Mouse (Mus musculus): ENCODE results near the gene Pex11a. TPM values are rescaled to one million over a fixed set of nuclear protein-coding genes. Genes with fewer than 3 reads are reported as not detected.
A peak's percentile ranks its signal among the peaks of the same experiment; 100 is the strongest.

Gene Pex11a
- polyA plus RNA-seq, 1 experiment from 2014 or later: 9.4 TPM

DNA sequence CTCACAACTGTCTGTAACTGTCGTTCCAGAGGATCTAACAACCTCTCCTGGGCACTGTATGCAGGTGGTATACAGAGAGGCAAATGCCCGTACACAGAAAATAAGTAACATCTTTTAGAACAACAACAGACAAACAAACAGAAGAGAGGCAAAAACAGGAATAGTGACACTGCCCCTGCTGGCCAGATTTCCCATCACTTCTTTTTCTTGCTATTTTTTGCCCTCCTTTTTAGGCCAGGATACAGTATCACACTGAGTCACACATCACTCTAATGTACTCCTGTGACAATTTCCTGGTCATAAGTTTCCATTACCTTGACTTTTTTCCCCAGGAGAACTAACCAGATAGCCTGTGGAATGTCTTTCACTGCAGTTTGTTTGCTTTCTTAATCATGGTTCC is 13.4 kb upstream of the Pex11a start:
- Histone ChIP-seq H3K4me1 (ENCODE audit: control insufficient read depth in 2 of 2, insufficient read depth in 2 of 2, low read length in 2 of 2) (no peaks in the 10 kb centered on the region), H3K9ac (ENCODE audit: low read length) (no peak overlapping the region), H3K36me3 (ENCODE audit: control insufficient read depth, insufficient read depth, low read length) (no peaks in the 10 kb centered on the region), H3K4me2 (ENCODE audit: low read length) (no peak overlapping the region), H3K4me3 (ENCODE audit: control insufficient read depth in 1 of 2, insufficient read depth in 1 of 2, low read depth in 1 of 2, low read length in 2 of 2) (no peak overlapping the region), H3K27ac (replicated peaks in 1 of 2; ENCODE audit: control insufficient read depth in 1 of 2, insufficient read depth in 1 of 2, low read depth in 2 of 2, low read length in 2 of 2) (no peak overlapping the region), H3K9me3 (ENCODE audit: control insufficient read depth, low read length) (no peaks in the 10 kb centered on the region), H3K27me3 (ENCODE audit: control insufficient read depth, insufficient read depth, low read length) (no peaks in the 10 kb centered on the region)
- ATAC-seq (ENCODE audit: insufficient number of reproducible peaks, insufficient read depth, low FRiP score, low read depth): no peak
- WGBS: 42% methylated on average over 2 of the region's 2 CpGs

DNA sequence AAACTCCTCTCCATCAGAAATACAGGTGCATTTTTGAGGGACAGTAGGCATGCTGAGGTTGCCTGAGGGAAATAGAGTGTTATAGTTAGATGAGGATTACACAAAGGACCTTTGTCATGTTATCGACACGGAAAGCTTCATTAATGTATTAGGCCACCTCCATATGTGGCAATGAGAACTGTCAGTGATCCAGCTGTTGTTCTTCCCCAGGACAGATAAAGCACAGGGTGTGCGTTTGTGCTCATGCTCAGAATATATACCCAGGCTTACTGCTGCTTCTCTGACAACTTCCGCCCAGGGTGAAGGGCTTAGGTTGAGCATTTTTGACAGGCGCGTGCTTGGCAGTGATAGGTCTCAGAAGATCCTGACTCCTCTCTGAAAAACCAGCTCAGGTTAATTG is 6.6 kb upstream of the Pex11a start:
- 73% methylated on average over 6 of the region's 6 CpGs for WGBS
- no peaks in the 10 kb centered on the region for H3K4me1 ChIP-seq (ENCODE audit: control insufficient read depth in 2 of 2, insufficient read depth in 2 of 2, low read length in 2 of 2)
- no peaks in the 10 kb centered on the region for H3K27me3 ChIP-seq (ENCODE audit: control insufficient read depth, insufficient read depth, low read length)
- no peak overlapping the region for H3K9ac ChIP-seq (ENCODE audit: low read length)
- no peaks in the 10 kb centered on the region for H3K9me3 ChIP-seq (ENCODE audit: control insufficient read depth, low read length)
- H3K27ac ChIP-seq (replicated peaks in 1 of 2; ENCODE audit: control insufficient read depth in 1 of 2, insufficient read depth in 1 of 2, low read depth in 2 of 2, low read length in 2 of 2): no peak overlapping the region
- no peak overlapping the region for H3K4me2 ChIP-seq (ENCODE audit: low read length)
- ATAC-seq (ENCODE audit: insufficient number of reproducible peaks, insufficient read depth, low FRiP score, low read depth): no peak
- H3K36me3 ChIP-seq (ENCODE audit: control insufficient read depth, insufficient read depth, low read length): no peaks in the 10 kb centered on the region
- no peak overlapping the region for H3K4me3 ChIP-seq (ENCODE audit: control insufficient read depth in 1 of 2, insufficient read depth in 1 of 2, low read depth in 1 of 2, low read length in 2 of 2)

DNA sequence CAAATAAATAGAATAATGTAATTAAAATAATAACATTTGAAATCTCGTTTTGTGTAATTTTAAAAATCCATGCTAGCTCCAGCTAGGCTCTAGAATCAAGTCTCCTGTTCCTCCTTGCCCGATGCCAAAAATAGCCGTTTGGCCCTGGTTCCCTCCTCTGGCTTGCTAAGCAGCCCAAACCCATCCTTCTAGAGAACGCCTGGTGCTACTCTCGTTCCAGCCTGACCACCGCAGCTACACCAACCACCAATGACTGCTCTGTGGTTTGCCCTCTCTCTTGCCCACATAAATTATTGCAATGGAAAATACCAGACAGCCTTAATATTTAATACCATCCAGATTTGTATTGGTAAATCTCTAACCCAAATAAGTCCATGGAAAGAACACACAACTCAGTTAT is 4.7 kb upstream of the Pex11a start:
- WGBS: 63% methylated on average over 6 of the region's 6 CpGs
- no peak for ATAC-seq (ENCODE audit: insufficient number of reproducible peaks, insufficient read depth, low FRiP score, low read depth)

DNA sequence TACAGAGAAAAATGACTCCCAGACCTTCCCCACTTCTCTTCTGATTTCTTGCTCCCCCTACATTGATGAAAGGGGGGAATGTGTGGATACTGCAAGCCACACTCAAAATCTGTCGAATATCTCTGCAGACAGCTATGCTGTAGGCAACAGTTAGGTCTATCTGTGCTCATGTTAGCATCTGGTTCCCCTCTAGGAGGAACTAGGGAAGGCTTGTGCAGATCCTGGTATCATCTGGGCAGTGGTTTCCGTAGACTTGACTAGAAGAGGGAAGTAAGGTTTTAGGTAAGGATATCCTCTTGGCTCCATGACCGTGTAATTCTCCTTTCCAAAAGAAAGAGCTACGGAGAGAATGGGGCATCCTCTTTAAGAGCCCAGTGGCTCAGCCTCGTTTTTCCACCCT is 1.7 kb upstream of the Pex11a start:
- Histone ChIP-seq H3K4me1 (ENCODE audit: control insufficient read depth in 2 of 2, insufficient read depth in 2 of 2, low read length in 2 of 2) (peaks cover 0 to 3% of the 10 kb centered on the region in 2 experiments; a peak in 2 of 4 replicates), H3K4me2 (ENCODE audit: low read length) (no peak overlapping the region), H3K9me3 (ENCODE audit: control insufficient read depth, low read length) (no peaks in the 10 kb centered on the region), H3K27me3 (ENCODE audit: control insufficient read depth, insufficient read depth, low read length) (no peaks in the 10 kb centered on the region), H3K36me3 (ENCODE audit: control insufficient read depth, insufficient read depth, low read length) (no peaks in the 10 kb centered on the region), H3K27ac (replicated peaks in 1 of 2; ENCODE audit: control insufficient read depth in 1 of 2, insufficient read depth in 1 of 2, low read depth in 2 of 2, low read length in 2 of 2) (no peak overlapping the region), H3K9ac (ENCODE audit: low read length) (no peak overlapping the region), H3K4me3 (ENCODE audit: control insufficient read depth in 1 of 2, insufficient read depth in 1 of 2, low read depth in 1 of 2, low read length in 2 of 2) (no peak overlapping the region)
- WGBS: 73% methylated on average over 5 of the region's 5 CpGs
- no peak for ATAC-seq (ENCODE audit: insufficient number of reproducible peaks, insufficient read depth, low FRiP score, low read depth)

More for the DNA sequence above, 4.7 kb upstream of the Pex11a start:
- no peaks in the 10 kb centered on the region for H3K27me3 ChIP-seq (ENCODE audit: control insufficient read depth, insufficient read depth, low read length)
- no peak overlapping the region for H3K27ac ChIP-seq (replicated peaks in 1 of 2; ENCODE audit: control insufficient read depth in 1 of 2, insufficient read depth in 1 of 2, low read depth in 2 of 2, low read length in 2 of 2)
- H3K4me2 ChIP-seq (ENCODE audit: low read length): no peak overlapping the region
- no peaks in the 10 kb centered on the region for H3K9me3 ChIP-seq (ENCODE audit: control insufficient read depth, low read length)
- no peak overlapping the region for H3K9ac ChIP-seq (ENCODE audit: low read length)
- H3K4me1 ChIP-seq (ENCODE audit: control insufficient read depth in 2 of 2, insufficient read depth in 2 of 2, low read length in 2 of 2): peaks cover 0 to 3% of the 10 kb centered on the region in 2 experiments; a peak in 2 of 4 replicates
- H3K4me3 ChIP-seq (ENCODE audit: control insufficient read depth in 1 of 2, insufficient read depth in 1 of 2, low read depth in 1 of 2, low read length in 2 of 2): no peak overlapping the region
- no peaks in the 10 kb centered on the region for H3K36me3 ChIP-seq (ENCODE audit: control insufficient read depth, insufficient read depth, low read length)

DNA sequence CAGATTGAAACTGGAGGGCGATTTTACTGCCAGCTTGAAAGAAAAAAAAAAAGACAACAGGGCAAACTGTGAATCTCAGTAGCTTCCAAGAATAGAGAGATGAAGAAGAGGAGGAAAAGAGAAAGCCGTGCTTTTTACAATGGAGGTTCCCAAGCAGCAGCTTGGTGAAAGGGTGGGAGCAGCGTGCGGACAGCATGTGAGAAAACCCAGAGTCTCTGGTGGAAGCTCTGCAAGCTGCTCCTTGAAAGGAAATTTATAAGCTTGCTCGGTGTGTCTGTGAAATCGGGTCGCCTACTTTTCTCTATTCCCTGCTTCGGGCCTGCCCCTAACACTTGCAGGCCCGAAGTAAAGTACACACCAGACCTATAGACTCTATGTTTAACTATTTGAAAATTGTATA is 1.1 kb upstream of the Pex11a start:
- no peak for ATAC-seq (ENCODE audit: insufficient number of reproducible peaks, insufficient read depth, low FRiP score, low read depth)
- Histone ChIP-seq H3K27ac (replicated peaks in 1 of 2; ENCODE audit: control insufficient read depth in 1 of 2, insufficient read depth in 1 of 2, low read depth in 2 of 2, low read length in 2 of 2) (no peak overlapping the region), H3K9me3 (ENCODE audit: control insufficient read depth, low read length) (no peaks in the 10 kb centered on the region), H3K9ac (ENCODE audit: low read length) (no peak overlapping the region), H3K4me1 (ENCODE audit: control insufficient read depth in 2 of 2, insufficient read depth in 2 of 2, low read length in 2 of 2) (peaks cover 0 to 3% of the 10 kb centered on the region in 2 experiments; a peak in 2 of 4 replicates), H3K4me3 (ENCODE audit: control insufficient read depth in 1 of 2, insufficient read depth in 1 of 2, low read depth in 1 of 2, low read length in 2 of 2) (no peak overlapping the region), H3K36me3 (ENCODE audit: control insufficient read depth, insufficient read depth, low read length) (no peaks in the 10 kb centered on the region), H3K4me2 (ENCODE audit: low read length) (no peak overlapping the region), H3K27me3 (ENCODE audit: control insufficient read depth, insufficient read depth, low read length) (no peaks in the 10 kb centered on the region)
- 89% methylated on average over 9 of the region's 9 CpGs for WGBS

DNA sequence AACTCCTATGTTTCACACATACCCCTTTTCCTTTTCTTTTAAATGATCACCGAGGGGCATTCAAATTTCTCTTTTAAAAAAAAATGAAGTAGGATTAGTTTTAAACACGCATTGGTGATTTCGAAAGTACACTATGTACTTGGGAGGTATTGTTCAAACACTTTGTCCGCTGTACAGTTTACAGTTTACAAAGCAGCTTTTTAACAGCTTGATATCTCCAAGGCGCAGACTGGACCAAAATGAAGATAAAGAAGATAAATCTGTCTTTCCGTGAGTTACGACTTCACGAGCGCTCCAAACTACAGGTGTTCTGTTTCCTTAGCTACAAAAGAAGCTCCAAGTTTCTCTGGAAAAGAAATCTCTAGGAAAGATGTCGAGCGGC is 663 bp downstream of the Pex11a start:
- H3K4me3 ChIP-seq (ENCODE audit: control insufficient read depth in 1 of 2, insufficient read depth in 1 of 2, low read depth in 1 of 2, low read length in 2 of 2): peak overlapping the region; percentile 73
- no peak for ATAC-seq (ENCODE audit: insufficient number of reproducible peaks, insufficient read depth, low FRiP score, low read depth)
- peak overlapping the region; percentile 82 for H3K9ac ChIP-seq (ENCODE audit: low read length)
- no peaks in the 10 kb centered on the region for H3K27me3 ChIP-seq (ENCODE audit: control insufficient read depth, insufficient read depth, low read length)
- no peaks in the 10 kb centered on the region for H3K9me3 ChIP-seq (ENCODE audit: control insufficient read depth, low read length)
- peaks cover 0 to 3% of the 10 kb centered on the region in 2 experiments; a peak in 2 of 4 replicates for H3K4me1 ChIP-seq (ENCODE audit: control insufficient read depth in 2 of 2, insufficient read depth in 2 of 2, low read length in 2 of 2)
- WGBS: 20% methylated on average over 11 of the region's 11 CpGs
- H3K36me3 ChIP-seq (ENCODE audit: control insufficient read depth, insufficient read depth, low read length): peaks cover 5% of the 10 kb centered on the region
- H3K4me2 ChIP-seq (ENCODE audit: low read length): peak overlapping the region; percentile 94
- H3K27ac ChIP-seq (replicated peaks in 1 of 2; ENCODE audit: control insufficient read depth in 1 of 2, insufficient read depth in 1 of 2, low read depth in 2 of 2, low read length in 2 of 2): no peak overlapping the region

DNA sequence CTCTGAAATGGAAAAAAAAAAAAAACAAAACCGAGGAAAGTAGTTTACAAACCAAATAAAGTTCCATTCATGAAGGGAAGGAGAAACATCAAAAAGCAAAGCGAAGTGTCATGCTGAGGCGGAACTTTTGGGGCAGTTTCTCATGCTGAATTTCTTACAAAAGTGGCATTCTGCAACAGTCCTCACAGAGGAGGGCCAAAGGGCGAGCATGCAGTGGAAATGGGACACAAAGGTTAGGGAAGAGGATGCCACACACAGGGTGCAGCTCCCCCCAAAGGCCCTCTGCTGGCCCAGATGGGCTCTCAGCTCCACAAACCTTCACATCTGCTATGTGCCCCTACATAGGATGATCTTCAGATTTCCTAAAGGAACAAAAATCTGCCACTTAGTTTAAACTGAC is 2.7 kb downstream of the Pex11a start:
- no peak overlapping the region for H3K4me3 ChIP-seq (ENCODE audit: control insufficient read depth in 1 of 2, insufficient read depth in 1 of 2, low read depth in 1 of 2, low read length in 2 of 2)
- no peak overlapping the region for H3K4me2 ChIP-seq (ENCODE audit: low read length)
- no peaks in the 10 kb centered on the region for H3K27me3 ChIP-seq (ENCODE audit: control insufficient read depth, insufficient read depth, low read length)
- H3K36me3 ChIP-seq (ENCODE audit: control insufficient read depth, insufficient read depth, low read length): peaks cover 13% of the 10 kb centered on the region
- 75% methylated on average over 4 of the region's 4 CpGs for WGBS
- H3K27ac ChIP-seq (replicated peaks in 1 of 2; ENCODE audit: control insufficient read depth in 1 of 2, insufficient read depth in 1 of 2, low read depth in 2 of 2, low read length in 2 of 2): no peak overlapping the region
- H3K4me1 ChIP-seq (ENCODE audit: control insufficient read depth in 2 of 2, insufficient read depth in 2 of 2, low read length in 2 of 2): peaks cover 0 to 3% of the 10 kb centered on the region in 2 experiments; a peak in 2 of 4 replicates
- no peak for ATAC-seq (ENCODE audit: insufficient number of reproducible peaks, insufficient read depth, low FRiP score, low read depth)
- H3K9ac ChIP-seq (ENCODE audit: low read length): no peak overlapping the region
- no peaks in the 10 kb centered on the region for H3K9me3 ChIP-seq (ENCODE audit: control insufficient read depth, low read length)

DNA sequence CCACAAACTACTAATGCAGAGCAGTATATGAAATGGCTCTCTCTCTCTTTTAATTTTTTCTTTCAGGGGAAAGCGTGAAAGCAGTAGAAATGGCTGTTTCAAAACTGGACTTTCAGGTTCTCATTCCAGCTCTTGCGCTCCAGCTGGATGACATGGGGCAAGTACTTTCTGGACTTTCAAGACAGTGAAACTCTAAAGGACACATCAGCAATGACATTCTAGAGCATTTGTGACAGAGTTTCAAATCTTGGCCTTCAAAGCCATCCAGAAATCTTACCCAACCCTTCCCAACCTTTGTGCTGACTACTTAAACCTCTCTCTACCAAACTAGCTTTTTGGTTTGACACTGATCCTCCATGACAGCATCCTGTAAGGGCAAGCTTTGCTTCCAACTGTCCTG is 4.0 kb downstream of the Pex11a start:
- ATAC-seq (ENCODE audit: insufficient number of reproducible peaks, insufficient read depth, low FRiP score, low read depth): no peak
- Histone ChIP-seq H3K27me3 (ENCODE audit: control insufficient read depth, insufficient read depth, low read length) (no peaks in the 10 kb centered on the region), H3K4me3 (ENCODE audit: control insufficient read depth in 1 of 2, insufficient read depth in 1 of 2, low read depth in 1 of 2, low read length in 2 of 2) (no peak overlapping the region), H3K9me3 (ENCODE audit: control insufficient read depth, low read length) (no peaks in the 10 kb centered on the region), H3K4me1 (ENCODE audit: control insufficient read depth in 2 of 2, insufficient read depth in 2 of 2, low read length in 2 of 2) (peaks cover 0 to 3% of the 10 kb centered on the region in 2 experiments; a peak in 2 of 4 replicates), H3K9ac (ENCODE audit: low read length) (no peak overlapping the region), H3K36me3 (ENCODE audit: control insufficient read depth, insufficient read depth, low read length) (peaks cover 13% of the 10 kb centered on the region), H3K4me2 (ENCODE audit: low read length) (no peak overlapping the region), H3K27ac (replicated peaks in 1 of 2; ENCODE audit: control insufficient read depth in 1 of 2, insufficient read depth in 1 of 2, low read depth in 2 of 2, low read length in 2 of 2) (no peak overlapping the region)
- 94% methylated on average over 2 of the region's 2 CpGs for WGBS
